Mouse (Mus musculus): Measurements from ENCODE around the gene Rbm19.

GRCm38 (mm10) chr5:120225383-120225782 is 109.1 kb downstream of the Rbm19 start:
- TF ChIP-seq CTCF (IDR thresholded peaks at IDR 0.05; ENCODE audit: borderline replicate concordance, extremely low read depth, insufficient read depth, insufficient read length) (no peak), POLR2A (IDR thresholded peaks at IDR 0.05; ENCODE audit: borderline replicate concordance, extremely low read depth, insufficient read depth, insufficient read length, poor library complexity, severe bottlenecking) (no peak)
